Mouse (Mus musculus) neural tube, embryonic 11.5 days (tissue): ENCODE measurements at regions not wholly inside any gene's neighbourhood (a gene's known extent, or its start where the extent isn't known, plus 50 kb on each side); places are given as distances from the start of the nearest gene placed in this dataset.
A peak's percentile ranks its signal among the peaks of the same experiment; 100 is the strongest.

Source experiments
- ATAC-seq: fragments of 200-750 bp; cut with Nextera tagmentation; 2 replicates; pipeline ENCODE4 v1.8.0; 2017; ENCODE audit warnings: moderate number of reproducible peaks, mild to moderate bottlenecking, moderate TSS enrichment, moderate library complexity; ENCODE audit not compliant: insufficient read depth, low FRiP score, low TSS enrichment
- DNase-seq: peaks from one replicate; pipeline ENCODE4 v3.0.0-alpha.2; 2015; ENCODE audit warnings: low spot score
- H3K27ac ChIP-seq: fragments of 300-500 bp; sonication (generic); 2 replicates; pipeline ENCODE4 v1.5.1; 2014; ENCODE audit warnings: low read depth, mild to moderate bottlenecking, low read length
- H3K27me3 ChIP-seq: fragments of 300-500 bp; sonication (generic); 2 replicates; pipeline ENCODE4 v1.6.1; 2014; ENCODE audit warnings: mild to moderate bottlenecking, low read length, mixed read lengths; ENCODE audit not compliant: control insufficient read depth, insufficient read depth
- H3K36me3 ChIP-seq: fragments of 300-500 bp; sonication (generic); 2 replicates; pipeline ENCODE4 v1.6.1; 2014; ENCODE audit warnings: mild to moderate bottlenecking, low read length, moderate library complexity, mixed read lengths; ENCODE audit not compliant: control insufficient read depth, insufficient read depth
- H3K4me1 ChIP-seq: fragments of 300-500 bp; sonication (generic); 2 replicates; pipeline ENCODE4 v1.6.1; 2014; ENCODE audit warnings: low read length, mixed read lengths; ENCODE audit not compliant: control insufficient read depth, insufficient read depth
- H3K4me2 ChIP-seq: fragments of 300-500 bp; sonication (generic); 2 replicates; pipeline ENCODE4 v1.6.1; 2014; ENCODE audit warnings: low read depth, mild to moderate bottlenecking, moderate library complexity
- H3K4me3 ChIP-seq: fragments of 300-500 bp; sonication (generic); 2 replicates; pipeline ENCODE4 v1.5.1; 2014; ENCODE audit warnings: low read depth, low read length
- H3K9ac ChIP-seq: fragments of 300-500 bp; sonication (generic); 2 replicates; pipeline ENCODE4 v1.6.1; 2014; ENCODE audit warnings: mild to moderate bottlenecking, low read length
- H3K9me3 ChIP-seq: fragments of 300-500 bp; sonication (generic); 2 replicates; pipeline ENCODE4 v1.6.1; 2016; ENCODE audit warnings: low read length; ENCODE audit not compliant: control insufficient read depth
- WGBS: fragments of 180-500 bp; shearing (Covaris S2); extraction: QIAGEN DNeasy Blood & Tissue Kit; methylation state at CpG from one replicate; pipeline ENCODE4 v1.1.7; 2014; 5-methylcytosine and 5-hydroxymethylcytosine counted together

GRCm38 (mm10) chr5:129315626-129316025 lies 185.4 kb upstream of the Sfswap start:
- WGBS = 59% methylated on average over 9 of the region's 9 CpGs
- no peak overlapping the region for H3K9ac ChIP-seq
- no peak overlapping the region for H3K4me3 ChIP-seq
- H3K27me3 ChIP-seq = no peaks in the 10 kb centered on the region
- H3K4me1 ChIP-seq = no peaks in the 10 kb centered on the region
- no peak overlapping the region for H3K4me2 ChIP-seq
- ATAC-seq = no peak
- no peaks in the 10 kb centered on the region for H3K9me3 ChIP-seq
- no peaks in the 10 kb centered on the region for H3K36me3 ChIP-seq
- no peak for DNase-seq
- H3K27ac ChIP-seq = no peak overlapping the region

GRCm38 (mm10) chr5:129331094-129331523 lies 169.9 kb upstream of the Sfswap start:
- DNase-seq = peak; percentile 34
- WGBS = 17% methylated on average over 11 of the region's 11 CpGs
- H3K9ac ChIP-seq = no peak overlapping the region

GRCm38 (mm10) chr5:129332014-129332413 lies 169.0 kb upstream of the Sfswap start:
- WGBS = 89% methylated on average over 3 of the region's 3 CpGs
- Histone ChIP-seq H3K9me3 (no peaks in the 10 kb centered on the region), H3K4me1 (no peaks in the 10 kb centered on the region), H3K27me3 (no peaks in the 10 kb centered on the region), H3K9ac (no peak overlapping the region), H3K36me3 (no peaks in the 10 kb centered on the region), H3K27ac (no peak overlapping the region), H3K4me2 (no peak overlapping the region), H3K4me3 (no peak overlapping the region)
- ATAC-seq = no peak
- no peak for DNase-seq

More at GRCm38 (mm10) chr5:129331094-129331523, 169.9 kb upstream of the Sfswap start:
- Histone ChIP-seq H3K4me2 (no peak overlapping the region), H3K36me3 (no peaks in the 10 kb centered on the region), H3K4me3 (no peak overlapping the region), H3K4me1 (no peaks in the 10 kb centered on the region), H3K9me3 (no peaks in the 10 kb centered on the region), H3K27ac (no peak overlapping the region), H3K27me3 (no peaks in the 10 kb centered on the region)
- ATAC-seq = no peak

GRCm38 (mm10) chr5:129338511-129338910 lies 162.5 kb upstream of the Sfswap start:
- Histone ChIP-seq H3K27me3 (no peaks in the 10 kb centered on the region), H3K36me3 (no peaks in the 10 kb centered on the region), H3K27ac (no peak overlapping the region), H3K4me3 (no peak overlapping the region), H3K4me1 (no peaks in the 10 kb centered on the region), H3K4me2 (no peak overlapping the region), H3K9ac (no peak overlapping the region), H3K9me3 (no peaks in the 10 kb centered on the region)
- ATAC-seq (no peak), DNase-seq (no peak)
- WGBS = 69% methylated on average over 7 of the region's 7 CpGs

- no peaks in the 10 kb centered on the region for H3K36me3 ChIP-seq
- H3K27ac ChIP-seq = no peak overlapping the region
- no peaks in the 10 kb centered on the region for H3K4me1 ChIP-seq
- no peaks in the 10 kb centered on the region for H3K27me3 ChIP-seq
- no peak overlapping the region for H3K4me2 ChIP-seq
- no peak for ATAC-seq
- no peak for DNase-seq
- 74% methylated on average over 12 of the region's 12 CpGs for WGBS
- no peak overlapping the region for H3K9ac ChIP-seq
- H3K9me3 ChIP-seq = no peaks in the 10 kb centered on the region
- H3K4me3 ChIP-seq = no peak overlapping the region
These were observed 157.0 kb upstream of the Sfswap start for GRCm38 (mm10) chr5:129344038-129344437.

GRCm38 (mm10) chr5:129350024-129350423 lies 151.0 kb upstream of the Sfswap start:
- Histone ChIP-seq H3K9me3 (no peaks in the 10 kb centered on the region), H3K27me3 (no peaks in the 10 kb centered on the region), H3K9ac (no peak overlapping the region), H3K4me2 (no peak overlapping the region), H3K36me3 (no peaks in the 10 kb centered on the region), H3K4me3 (no peak overlapping the region), H3K4me1 (no peaks in the 10 kb centered on the region; the same call in 1 of the 2 replicates), H3K27ac (no peak overlapping the region)
- DNase-seq (no peak), ATAC-seq (no peak)
- WGBS = 57% methylated on average over 12 of the region's 12 CpGs

- Histone ChIP-seq H3K27ac (no peak overlapping the region), H3K36me3 (no peaks in the 10 kb centered on the region), H3K4me2 (no peak overlapping the region), H3K4me1 (no peaks in the 10 kb centered on the region; the same call in 1 of the 2 replicates), H3K9ac (no peak overlapping the region), H3K27me3 (no peaks in the 10 kb centered on the region), H3K4me3 (no peak overlapping the region), H3K9me3 (no peaks in the 10 kb centered on the region)
- peak; percentile 28 for DNase-seq
- no peak for ATAC-seq
- 37% methylated on average over 9 of the region's 9 CpGs for WGBS
These were observed 147.5 kb upstream of the Sfswap start for GRCm38 (mm10) chr5:129353549-129353948.

GRCm38 (mm10) chr5:129354877-129355276 lies 146.1 kb upstream of the Sfswap start:
- no peaks in the 10 kb centered on the region; the same call in 1 of the 2 replicates for H3K4me1 ChIP-seq
- H3K9me3 ChIP-seq = no peaks in the 10 kb centered on the region
- H3K9ac ChIP-seq = no peak overlapping the region
- H3K27me3 ChIP-seq = no peaks in the 10 kb centered on the region
- WGBS = 84% methylated on average over 5 of the region's 5 CpGs
- H3K27ac ChIP-seq = no peak overlapping the region
- DNase-seq (no peak), ATAC-seq (no peak)
- H3K4me3 ChIP-seq = no peak overlapping the region
- H3K36me3 ChIP-seq = no peaks in the 10 kb centered on the region
- no peak overlapping the region for H3K4me2 ChIP-seq

- H3K4me2 ChIP-seq = no peak overlapping the region
- H3K4me3 ChIP-seq = no peak overlapping the region
- H3K36me3 ChIP-seq = no peaks in the 10 kb centered on the region
- DNase-seq = no peak
- WGBS = 68% methylated on average over 2 of the region's 2 CpGs
- no peaks in the 10 kb centered on the region for H3K27me3 ChIP-seq
- no peak for ATAC-seq
- H3K9ac ChIP-seq = no peak overlapping the region
- no peaks in the 10 kb centered on the region for H3K4me1 ChIP-seq
- no peaks in the 10 kb centered on the region for H3K9me3 ChIP-seq
- no peak overlapping the region for H3K27ac ChIP-seq
These were observed 139.5 kb upstream of the Sfswap start for GRCm38 (mm10) chr5:129361527-129361926.
